Mouse (Mus musculus): Measurements from ENCODE around the gene Vmn2r10.
"Not testable (repeated sequence)": the region's sequence is repeated elsewhere in the genome, so short reads cannot be mapped to it uniquely, and the experiment has no call there.

Gene Vmn2r10

DNA sequence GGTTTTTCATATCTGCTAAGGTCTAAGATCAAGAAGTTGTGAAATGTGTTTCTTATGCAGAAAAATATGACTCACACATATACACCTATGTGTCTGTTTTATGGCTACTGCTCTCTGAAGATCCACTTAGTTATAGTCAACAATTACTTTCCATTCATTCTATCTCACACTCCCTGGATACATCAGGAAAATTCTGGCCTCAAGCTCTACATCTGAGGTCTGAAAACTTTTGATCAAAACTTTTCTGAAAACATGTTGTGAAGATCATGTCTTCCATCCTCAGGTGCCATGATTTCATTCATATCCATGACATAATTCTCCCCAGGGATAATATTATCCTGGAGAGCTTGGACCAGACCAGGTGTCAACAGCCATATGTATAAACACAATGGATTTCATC, at the start of gene Vmn2r10:
Vmn2r10 (minus strand) TSS at position 101 of the 400 bp plus-strand sequence.
- in situ Hi-C loops (cut with MboI; ENCODE audit: unreplicated experiment in 2 of 2): not testable (repeated sequence)

DNA sequence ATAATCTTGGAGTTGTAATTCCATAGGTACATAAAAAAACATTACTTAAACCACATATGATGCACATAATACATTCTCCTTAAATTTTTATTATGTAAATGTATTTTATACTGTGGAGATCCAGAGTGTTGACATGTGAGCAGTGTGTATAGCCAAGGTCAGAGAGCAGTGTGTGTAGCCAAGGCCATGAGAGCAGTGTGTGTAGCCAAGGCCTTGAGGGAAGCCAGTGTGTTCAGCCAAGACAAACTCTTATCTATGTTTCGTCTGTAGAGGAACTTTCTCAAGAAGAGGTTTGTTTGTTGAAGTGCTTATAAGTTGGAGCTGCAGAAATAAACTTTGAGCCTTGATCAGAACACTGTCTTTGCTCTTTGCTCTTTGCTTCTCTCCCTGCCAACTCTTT, 49.0 kb upstream of the Vmn2r10 start:
- in situ Hi-C loops (cut with MboI; ENCODE audit: unreplicated experiment in 2 of 2): no loop called here

GRCm38 (mm10) chr5:109032591-109032990, 26.3 kb upstream of the Vmn2r10 start:
- in situ Hi-C loops (cut with MboI; ENCODE audit: unreplicated experiment in 2 of 2): no loop called here

DNA sequence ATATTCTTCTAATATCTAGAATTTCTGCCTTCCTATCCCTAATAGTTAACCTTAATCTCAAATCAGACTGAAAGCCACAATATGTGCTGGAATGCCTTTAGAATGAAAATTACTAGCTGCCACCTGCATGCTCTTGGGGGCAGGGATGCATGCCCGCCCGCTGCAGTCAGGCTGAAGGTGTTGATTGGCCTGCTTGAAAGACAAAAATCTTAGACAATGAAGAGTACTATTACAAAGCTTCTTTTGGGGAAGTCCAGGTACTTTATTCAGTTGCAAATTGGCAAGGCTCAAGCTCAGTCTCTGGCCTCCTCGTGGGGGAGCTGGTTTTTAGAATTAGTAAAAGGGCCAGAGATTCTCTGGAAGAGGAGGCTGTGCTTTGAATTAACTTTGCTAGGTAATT, 17.4 kb downstream of the Vmn2r10 start:
- in situ Hi-C loops (cut with MboI; ENCODE audit: unreplicated experiment in 2 of 2): no loop called here

Data from v-Abl transformed pro-B cells (cell line).